Mouse (Mus musculus): ENCODE measurements around the gene Kifc1. TPM values are rescaled to one million over a fixed set of nuclear protein-coding genes. Genes with fewer than 3 reads are reported as not detected.

Gene Kifc1
- polyA plus RNA-seq (2012; rRNA removed), result 12.1 and 15.3 TPM in 2 replicates

DNA sequence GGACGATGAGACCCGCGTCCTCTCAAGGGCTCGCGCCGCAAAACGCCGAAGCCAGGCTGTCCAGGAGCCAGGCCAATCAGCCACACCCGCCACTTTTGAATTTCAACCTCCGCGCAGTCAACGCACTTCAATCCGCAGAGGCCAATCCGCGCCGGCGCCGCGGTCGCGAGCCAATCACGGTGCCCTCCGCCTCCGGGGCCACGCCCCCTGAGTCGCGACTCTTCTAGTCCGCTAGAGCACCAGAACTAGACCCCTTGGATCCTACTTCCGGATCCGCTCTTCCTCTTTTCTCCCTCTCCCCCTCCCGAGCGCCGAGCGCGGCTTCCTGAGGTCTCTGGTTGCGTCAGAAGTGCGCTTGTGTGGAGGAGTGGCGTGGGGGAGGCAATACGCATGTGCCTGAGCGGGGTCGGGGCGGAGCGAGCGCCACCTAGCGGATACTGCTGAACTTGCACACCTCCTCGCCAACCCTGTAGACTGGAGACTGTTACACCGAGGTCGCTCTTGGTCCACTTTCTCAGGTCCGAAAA is at the start of gene Kifc1:
TSS of gene Kifc1 (minus strand) at position 129 of the 527 bp plus-strand sequence.

DNA sequence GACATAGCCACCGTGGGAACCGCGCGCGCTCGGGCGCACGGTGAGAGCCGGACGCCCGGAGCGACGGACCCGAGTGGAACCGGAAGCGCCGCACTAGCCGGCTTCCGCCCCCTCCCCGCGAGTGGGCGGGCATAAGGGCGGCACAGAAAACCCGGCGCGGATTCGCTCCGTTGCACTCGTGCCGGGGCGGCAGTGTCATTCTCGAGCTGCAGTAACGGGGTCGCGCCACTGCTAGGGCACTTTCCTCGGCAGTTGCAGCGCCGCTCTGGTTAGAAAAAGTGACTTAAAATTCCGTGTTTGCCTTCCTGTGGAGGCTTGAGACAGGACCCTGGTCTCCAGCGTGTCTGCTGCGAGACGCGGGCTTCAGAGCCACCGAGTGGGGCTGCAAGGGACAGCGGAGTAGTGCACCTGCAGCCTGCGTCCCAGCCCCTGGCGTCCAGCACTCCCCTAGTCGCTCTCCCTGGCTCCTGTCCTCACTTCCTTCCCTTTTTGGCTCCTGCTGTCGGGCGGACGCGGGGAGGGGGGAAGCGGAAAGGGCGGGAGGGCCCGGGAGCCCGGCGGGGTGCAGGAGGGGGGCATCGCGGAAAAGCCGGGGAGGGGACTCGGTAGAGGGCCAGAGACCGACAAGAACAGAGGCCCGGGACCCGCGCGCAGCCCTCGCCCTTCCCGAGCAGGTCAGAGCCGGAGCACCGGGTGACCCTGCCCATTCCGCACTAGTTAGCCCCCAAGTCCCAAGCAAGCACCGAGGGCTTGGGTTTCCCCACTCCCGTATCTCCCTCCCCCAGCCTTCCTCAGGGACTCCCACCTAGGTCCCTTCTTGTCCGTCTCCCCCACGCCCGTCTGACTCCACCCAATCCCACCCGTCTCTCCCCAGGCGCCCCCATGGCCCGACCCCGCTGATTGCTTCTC is 39.2 kb upstream of the Kifc1 start, which contains the start of gene Rgl2:
TSS of gene Rgl2 (plus strand) at position 173 of the 909 bp plus-strand sequence.

DNA sequence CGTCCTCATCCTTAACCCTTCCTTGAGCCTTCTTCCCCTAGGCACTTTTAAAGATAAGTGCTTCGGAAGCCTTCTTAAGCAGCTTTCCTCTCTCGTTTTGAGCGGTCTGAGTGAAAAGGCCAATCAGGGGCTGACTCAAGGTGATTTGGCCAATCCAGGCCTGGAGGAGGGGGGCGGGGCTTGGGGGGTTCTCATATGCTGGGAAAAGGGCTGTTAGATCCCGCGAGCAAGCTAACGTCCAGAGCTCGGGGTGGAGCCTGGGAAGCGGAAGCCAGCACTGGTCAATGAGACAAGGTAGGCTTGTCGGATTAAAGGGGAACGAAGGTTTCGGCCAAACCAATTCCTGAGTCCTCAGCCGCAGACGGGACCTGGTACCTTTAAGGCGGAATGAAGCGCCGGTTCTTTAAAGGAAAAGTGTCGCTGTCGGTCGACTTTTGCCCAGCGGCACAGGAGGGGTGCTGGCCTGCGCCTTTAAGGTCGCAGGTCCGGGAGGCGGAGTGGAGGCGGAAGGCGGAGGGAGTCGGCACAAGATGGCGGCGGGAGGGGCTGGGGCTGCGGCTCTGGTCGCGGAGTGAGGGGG is 25.3 kb upstream of the Kifc1 start, which contains the start of the genes Tapbp and Zbtb22:
TSS of gene Tapbp (plus strand) at position 229 of the 580 bp plus-strand sequence.
TSS of gene Zbtb22 (plus strand) at position 234 of the 580 bp plus-strand sequence.

DNA sequence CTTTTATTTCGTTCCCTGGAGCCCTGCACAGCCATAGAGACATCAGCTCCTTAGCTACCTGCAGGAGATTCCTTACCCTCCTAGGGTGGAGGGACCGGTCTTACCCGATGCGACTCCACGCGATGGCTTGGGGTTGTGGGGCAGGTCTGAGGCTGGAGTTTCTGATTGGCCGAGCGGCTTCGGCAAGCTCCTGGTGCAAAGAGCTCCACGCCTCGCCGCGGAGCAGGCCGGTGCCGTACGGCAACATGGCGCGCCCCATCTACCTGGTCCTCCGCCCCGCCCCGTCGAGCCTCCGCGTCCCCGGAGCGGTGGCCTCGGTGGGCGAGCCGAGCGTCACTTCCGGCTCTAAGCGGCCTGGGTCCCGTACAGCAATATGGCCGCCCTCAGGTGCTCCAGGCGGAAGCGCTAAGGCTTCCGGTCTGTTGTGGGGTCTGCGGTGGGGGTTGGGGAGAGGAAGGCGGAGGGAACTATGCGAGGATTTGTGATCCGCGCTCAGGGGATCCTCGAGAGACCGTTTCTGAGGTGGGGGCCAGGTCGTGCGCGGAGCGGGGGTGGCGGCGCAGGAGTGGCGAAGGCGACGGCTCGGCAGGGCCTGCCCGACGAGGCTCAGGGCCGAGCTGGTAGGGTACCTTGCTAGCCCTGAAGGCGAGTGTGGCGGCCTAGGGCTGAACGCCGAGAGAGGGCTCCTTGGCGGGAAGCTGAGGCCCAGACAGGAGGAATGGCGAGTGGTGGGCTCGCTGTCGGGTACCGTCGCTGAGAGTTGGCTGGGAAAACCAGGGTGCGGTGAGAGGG is 18.8 kb upstream of the Kifc1 start, which contains the start of gene Daxx:
TSS of gene Daxx (plus strand) at position 338 of the 792 bp plus-strand sequence.

DNA sequence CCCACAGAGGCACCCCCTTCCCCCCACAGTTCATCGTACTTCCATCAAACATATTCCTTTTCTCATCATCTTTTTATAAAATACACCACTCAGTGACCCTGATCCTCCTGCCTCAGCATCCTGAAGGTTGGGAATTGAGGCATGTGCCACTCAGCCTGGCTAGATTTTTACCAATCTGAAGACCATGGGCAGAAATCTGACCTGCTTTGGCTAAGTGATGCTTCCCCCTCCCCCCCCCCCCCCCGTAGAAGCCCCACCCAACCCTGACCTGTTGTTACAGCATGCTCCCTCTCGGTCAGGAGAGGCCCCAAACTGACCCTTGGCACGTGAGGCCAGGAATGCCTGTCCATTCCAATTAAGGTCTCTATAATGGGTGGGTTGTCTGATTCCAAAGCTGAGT is 14.4 kb upstream of the Kifc1 start, which contains the start of gene Platr17:
TSS of gene Platr17 (plus strand) at position 301 of the 400 bp plus-strand sequence.

DNA sequence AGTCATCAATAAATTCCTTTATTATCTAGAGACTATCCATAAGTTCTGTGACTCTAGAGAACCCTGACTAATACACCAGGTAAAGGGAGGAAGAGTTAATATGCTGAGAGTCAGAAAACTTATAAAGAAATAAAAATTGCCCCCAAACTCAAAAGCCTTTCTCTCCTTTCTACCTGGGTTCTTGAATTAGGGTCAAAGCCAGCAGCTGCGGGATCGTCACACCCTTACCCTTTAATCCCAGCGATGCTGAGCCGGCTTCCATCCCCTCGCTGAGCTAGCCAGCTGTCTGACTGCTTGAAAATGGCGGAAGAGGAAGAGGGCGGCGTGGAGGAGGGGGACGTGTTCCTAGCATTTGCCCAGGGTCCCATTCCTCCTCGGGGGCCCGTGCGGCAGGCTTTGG is 16.9 kb downstream of the Kifc1 start, which contains the start of gene Gm7029:
TSS of gene Gm7029 (plus strand) at position 301 of the 400 bp plus-strand sequence.

DNA sequence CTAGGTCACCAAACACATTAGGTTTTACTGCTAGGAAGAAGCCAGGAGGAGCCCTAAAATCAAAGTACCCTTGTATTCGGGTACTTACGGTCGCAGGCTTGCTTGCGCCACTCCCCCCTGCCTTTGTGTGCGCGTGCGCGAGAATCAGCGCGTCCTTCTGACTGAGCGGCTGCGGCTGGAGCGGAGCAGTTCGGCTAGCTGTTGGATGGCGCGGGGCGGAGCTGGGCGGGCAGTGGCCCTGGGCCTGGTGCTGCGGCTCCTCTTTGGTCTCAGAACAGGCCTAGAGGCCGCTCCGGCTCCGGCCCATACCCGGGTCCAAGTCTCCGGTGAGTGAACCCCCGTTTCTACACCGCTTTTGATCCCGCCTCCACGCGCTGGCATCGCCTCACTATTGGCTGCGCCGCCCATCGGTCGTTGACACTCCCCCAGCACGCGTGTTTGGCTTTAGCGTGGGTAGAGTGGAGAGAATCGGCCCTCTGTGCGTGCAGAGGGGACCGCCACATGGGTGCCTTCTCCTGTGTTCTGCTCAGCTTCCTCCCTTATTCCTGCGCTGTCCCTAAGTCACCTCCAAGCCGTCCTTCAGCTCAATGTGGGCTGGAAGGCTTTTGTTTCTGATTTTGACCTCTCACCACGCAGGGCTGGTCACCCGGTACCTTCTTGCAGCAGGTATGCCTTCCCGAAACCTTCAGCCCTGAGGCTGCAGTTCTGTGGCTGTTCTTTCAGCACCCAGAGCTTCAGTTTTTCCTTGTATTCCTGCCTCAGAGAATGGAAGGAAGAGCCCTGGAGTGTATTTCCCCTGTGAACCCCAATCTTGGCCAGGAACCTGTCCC is 47.3 kb downstream of the Kifc1 start, which contains the start of gene Cd320:
TSS of gene Cd320 (plus strand) at position 126 of the 830 bp plus-strand sequence.

Other genes with a start within 250 kb of the Kifc1 start
- 145 and 173 TPM in 2 replicates for gene Hnrnpm, start 203.8 kb downstream of the Kifc1 start, polyA plus RNA-seq (2012; rRNA removed)
- 93.6 and 111 TPM in 2 replicates for gene March2, start 172.0 kb downstream of the Kifc1 start, polyA plus RNA-seq (2012; rRNA removed)
- 589 and 629 TPM in 2 replicates for gene Rab11b, start 130.1 kb downstream of the Kifc1 start, polyA plus RNA-seq (2012; rRNA removed)
- gene Angptl4, start 108.8 kb downstream of the Kifc1 start, polyA plus RNA-seq (2012; rRNA removed), result 133 and 185 TPM in 2 replicates
- gene Kank3, start 80.1 kb downstream of the Kifc1 start, polyA plus RNA-seq (2012; rRNA removed), result 193 and 200 TPM in 2 replicates
- gene Rps28, start 66.1 kb downstream of the Kifc1 start, polyA plus RNA-seq (2012; rRNA removed), result 1,023 and 1,245 TPM in 2 replicates
- gene Ndufa7, start 66.1 kb downstream of the Kifc1 start, polyA plus RNA-seq (2012; rRNA removed), result 549 and 689 TPM in 2 replicates
- 124 and 183 TPM in 2 replicates for gene Cd320, start 47.6 kb downstream of the Kifc1 start, polyA plus RNA-seq (2012; rRNA removed)
- not detected in 2 replicates for gene Gm7029, start 16.8 kb downstream of the Kifc1 start, polyA plus RNA-seq (2012; rRNA removed)
- 0.43 TPM in 1 of 2 replicates, not detected in the other for gene Platr17, start 14.5 kb upstream of the Kifc1 start, polyA plus RNA-seq (2012; rRNA removed)
- 53.9 and 59.5 TPM in 2 replicates for gene Daxx, start 18.8 kb upstream of the Kifc1 start, polyA plus RNA-seq (2012; rRNA removed)
- gene Tapbp, start 25.2 kb upstream of the Kifc1 start, polyA plus RNA-seq (2012; rRNA removed), result 189 and 212 TPM in 2 replicates
- gene Zbtb22, start 25.2 kb upstream of the Kifc1 start, polyA plus RNA-seq (2012; rRNA removed), result 105 and 109 TPM in 2 replicates
- 212 and 227 TPM in 2 replicates for gene Rgl2, start 38.9 kb upstream of the Kifc1 start, polyA plus RNA-seq (2012; rRNA removed)
- 18.3 and 18.5 TPM in 2 replicates for gene Pfdn6, start 49.7 kb upstream of the Kifc1 start, polyA plus RNA-seq (2012; rRNA removed)
- gene Wdr46, start 50.0 kb upstream of the Kifc1 start, polyA plus RNA-seq (2012; rRNA removed), result 26.7 and 33.0 TPM in 2 replicates
- 13.9 and 15.3 TPM in 2 replicates for gene B3galt4, start 60.8 kb upstream of the Kifc1 start, polyA plus RNA-seq (2012; rRNA removed)
- gene Vps52, start 65.2 kb upstream of the Kifc1 start, polyA plus RNA-seq (2012; rRNA removed), result 65.4 and 80.8 TPM in 2 replicates
- gene Rps18, start 65.3 kb upstream of the Kifc1 start, polyA plus RNA-seq (2012; rRNA removed), result 733 and 1,224 TPM in 2 replicates
- gene H2-K1, start 109.7 kb upstream of the Kifc1 start, polyA plus RNA-seq (2012; rRNA removed), result 968 and 1,399 TPM in 2 replicates
- gene Ring1, start 134.0 kb upstream of the Kifc1 start, polyA plus RNA-seq (2012; rRNA removed), result 133 and 190 TPM in 2 replicates
- gene H2-Ke6, start 137.4 kb upstream of the Kifc1 start, polyA plus RNA-seq (2012; rRNA removed), result 161 and 192 TPM in 2 replicates
- 301 and 303 TPM in 2 replicates for gene Slc39a7, start 141.0 kb upstream of the Kifc1 start, polyA plus RNA-seq (2012; rRNA removed)
- gene Rxrb, start 141.2 kb upstream of the Kifc1 start, polyA plus RNA-seq (2012; rRNA removed), result 85.3 and 124 TPM in 2 replicates
- gene Col11a2, start 148.8 kb upstream of the Kifc1 start, polyA plus RNA-seq (2012; rRNA removed), result 1.5 and 2.2 TPM in 2 replicates
- 4.3 and 5.2 TPM in 2 replicates for gene H2-Oa, start 201.7 kb upstream of the Kifc1 start, polyA plus RNA-seq (2012; rRNA removed)
- 27.4 and 34.5 TPM in 2 replicates for gene H2-DMa, start 228.9 kb upstream of the Kifc1 start, polyA plus RNA-seq (2012; rRNA removed)
- gene Brd2, start 232.0 kb upstream of the Kifc1 start, polyA plus RNA-seq (2012; rRNA removed), result 98.9 and 139 TPM in 2 replicates